Mouse (Mus musculus) ES-CJ7 (cell line): ENCODE results near the gene Poc1b.
"Not testable (repeated sequence)": the region's sequence is repeated elsewhere in the genome, so short reads cannot be mapped to it uniquely, and the experiment has no call there.

ENCODE experiments used
- DNase-seq: peaks from one replicate; pipeline ENCODE4 v3.0.0; 2011; ENCODE audit warnings: low read depth, low spot score

Poc1b gene

DNA sequence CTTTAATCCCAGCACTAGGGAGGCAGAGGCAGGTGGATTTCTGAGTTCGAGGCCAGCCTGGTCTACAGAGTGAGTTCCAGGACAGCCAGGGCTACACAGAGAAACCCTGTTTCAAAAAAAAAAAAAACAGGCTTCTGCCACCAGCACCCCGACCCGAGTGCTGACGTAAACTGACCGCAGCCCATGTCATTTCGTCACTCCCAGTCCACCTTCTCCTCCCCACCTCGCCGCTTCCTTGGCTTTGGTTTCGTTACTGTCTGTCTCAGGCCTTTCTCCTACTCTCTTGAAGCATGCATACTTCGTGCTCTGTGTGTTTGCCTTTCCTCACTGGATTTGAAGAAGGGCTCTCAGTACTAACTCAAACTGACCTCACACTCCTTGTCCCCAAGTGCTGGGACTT lies 50.9 kb downstream of the Poc1b start:
- DNase-seq = not testable (repeated sequence)

DNA sequence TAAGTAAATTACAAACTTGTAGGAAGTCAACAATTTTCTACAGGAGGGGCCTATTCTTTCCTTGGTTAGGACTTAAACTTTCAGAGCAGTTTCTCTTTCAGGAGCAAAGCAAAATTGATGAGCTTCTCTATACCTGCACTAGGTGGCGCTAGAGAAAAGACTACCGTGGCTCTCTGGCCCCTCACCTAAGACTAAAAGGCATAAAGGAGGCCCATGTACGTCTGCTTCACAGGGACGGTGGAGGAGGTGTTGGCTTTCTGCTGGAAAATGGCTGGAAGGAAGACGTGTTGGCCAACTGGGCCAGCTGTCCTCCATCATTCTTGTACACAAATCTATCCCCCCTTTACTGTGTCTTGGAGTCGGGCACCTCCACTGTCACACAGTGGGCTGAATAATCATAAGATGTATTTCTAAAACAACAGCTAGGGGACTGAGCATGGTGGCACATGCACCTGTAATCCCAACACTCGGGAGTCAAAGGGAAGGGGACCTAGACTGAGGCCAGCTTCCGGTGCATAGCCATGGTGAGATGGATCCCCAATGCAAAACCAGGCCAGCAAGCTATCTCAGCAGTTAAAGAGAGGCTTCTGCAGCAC lies 55.2 kb downstream of the Poc1b start:
- DNase-seq = peak; percentile 73

DNA sequence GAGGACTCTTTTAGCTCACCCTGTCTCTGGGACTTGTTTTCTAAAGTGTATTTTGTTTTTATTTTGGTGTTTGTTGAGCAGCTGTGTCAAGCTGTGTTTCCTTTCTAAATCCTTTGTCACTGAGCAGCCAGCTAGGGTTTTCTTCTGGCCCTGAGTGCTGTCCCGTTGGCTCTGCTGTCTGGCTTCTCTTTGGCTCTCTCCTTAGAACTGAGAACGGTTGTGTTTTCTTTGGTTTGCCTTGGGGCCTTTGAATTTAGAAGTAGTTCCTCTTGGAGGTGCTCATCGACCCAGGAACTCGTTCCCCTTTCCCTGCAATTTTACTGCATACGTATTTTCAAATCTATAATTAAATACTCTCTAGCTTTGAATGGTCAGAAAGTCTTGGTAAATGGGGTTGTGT lies 56.2 kb downstream of the Poc1b start:
- no peak for DNase-seq

DNA sequence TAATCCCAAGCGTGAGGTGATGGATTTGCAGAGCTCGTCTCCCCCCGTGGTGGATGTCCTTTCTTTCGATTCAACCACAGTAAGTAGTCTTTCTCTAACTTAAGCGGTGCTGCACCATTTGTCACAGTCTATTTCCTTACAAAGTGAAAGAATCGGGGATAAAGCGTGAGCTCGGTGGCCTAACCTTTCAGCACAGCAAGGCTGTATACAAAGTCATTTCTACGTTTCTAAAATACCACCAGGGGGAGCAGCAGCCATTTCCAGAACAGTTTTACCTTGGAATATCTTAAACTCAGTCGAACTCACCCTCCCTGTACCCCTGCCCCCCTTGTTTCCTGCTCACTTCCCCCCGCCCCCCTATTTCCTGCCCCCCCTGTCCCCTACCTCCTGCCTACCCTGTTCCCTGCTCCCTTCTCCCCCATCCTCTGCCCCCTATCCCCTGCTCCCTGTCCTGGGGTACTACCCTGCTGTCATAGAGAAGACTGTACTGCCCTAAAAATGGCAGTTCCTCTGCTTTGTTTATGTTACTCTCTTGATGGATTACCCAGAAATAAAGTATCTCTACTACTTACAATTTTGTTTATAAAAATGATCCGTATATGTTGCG lies 58.1 kb downstream of the Poc1b start:
- DNase-seq = peak; percentile 62

DNA sequence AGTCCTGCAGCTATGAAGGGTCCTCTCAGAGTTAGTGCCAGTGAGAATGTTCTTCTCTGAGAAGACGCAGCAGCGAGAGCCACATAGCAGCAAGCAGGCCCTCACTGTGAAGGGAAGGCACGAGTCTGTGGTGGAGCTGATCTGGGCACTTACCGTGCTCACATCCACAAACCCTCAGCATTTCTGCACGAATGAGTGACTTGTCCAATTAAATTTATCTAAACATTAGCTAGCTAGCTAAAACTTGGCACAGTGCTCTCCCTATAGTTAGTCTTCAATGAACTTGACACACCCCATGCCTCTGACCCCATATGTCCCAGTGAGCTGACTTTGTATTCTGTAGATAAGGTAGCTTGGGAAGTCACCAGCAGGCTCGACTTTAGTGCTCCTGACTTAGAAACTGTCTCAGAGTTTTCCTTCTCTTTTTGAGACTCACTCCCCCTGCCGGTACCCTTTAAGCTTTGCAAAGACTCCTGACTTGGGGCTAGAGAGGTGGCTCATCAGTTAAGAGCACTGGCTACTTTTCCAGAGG lies 59.0 kb downstream of the Poc1b start:
- peak; percentile 49 for DNase-seq

DNA sequence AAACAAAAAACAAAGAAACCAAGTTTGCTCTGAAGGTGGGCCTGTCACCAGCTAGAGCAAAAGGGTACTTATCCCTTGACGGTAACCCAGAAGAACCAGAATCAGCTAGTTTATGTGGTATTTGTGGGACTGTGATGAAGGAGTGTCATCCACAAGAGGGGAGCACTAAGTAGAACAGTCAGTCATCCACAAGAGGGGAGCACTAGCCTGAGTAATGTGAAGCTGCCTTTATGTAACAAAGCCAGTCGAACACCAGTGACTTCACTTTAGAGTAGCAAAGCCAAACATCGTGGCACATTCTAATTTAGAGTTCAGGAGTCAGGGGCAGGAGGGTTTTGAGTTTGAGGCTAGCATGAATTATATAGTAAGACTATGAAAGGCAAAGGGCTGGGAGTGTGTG lies 59.6 kb downstream of the Poc1b start:
- DNase-seq = no peak

DNA sequence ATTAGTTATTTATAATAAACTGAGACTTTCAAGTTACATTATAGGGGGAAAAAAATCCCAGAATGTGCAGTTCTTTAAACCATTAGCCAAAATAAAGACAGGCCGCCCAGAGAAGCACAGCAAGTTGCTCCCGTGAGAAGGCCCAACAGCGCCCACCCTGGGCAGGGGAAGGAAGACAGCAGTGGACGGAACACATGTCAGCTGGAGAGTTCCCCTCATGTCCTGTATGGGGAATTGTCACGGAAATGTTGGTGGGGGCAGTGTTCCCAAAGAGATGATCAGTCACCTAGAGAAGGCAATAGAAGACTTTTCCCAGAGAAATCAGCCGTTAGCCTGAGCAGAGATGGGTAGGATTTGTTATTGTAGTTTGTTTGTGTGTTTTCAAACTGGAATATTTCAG lies 61.6 kb downstream of the Poc1b start:
- peak; percentile 40 for DNase-seq

DNA sequence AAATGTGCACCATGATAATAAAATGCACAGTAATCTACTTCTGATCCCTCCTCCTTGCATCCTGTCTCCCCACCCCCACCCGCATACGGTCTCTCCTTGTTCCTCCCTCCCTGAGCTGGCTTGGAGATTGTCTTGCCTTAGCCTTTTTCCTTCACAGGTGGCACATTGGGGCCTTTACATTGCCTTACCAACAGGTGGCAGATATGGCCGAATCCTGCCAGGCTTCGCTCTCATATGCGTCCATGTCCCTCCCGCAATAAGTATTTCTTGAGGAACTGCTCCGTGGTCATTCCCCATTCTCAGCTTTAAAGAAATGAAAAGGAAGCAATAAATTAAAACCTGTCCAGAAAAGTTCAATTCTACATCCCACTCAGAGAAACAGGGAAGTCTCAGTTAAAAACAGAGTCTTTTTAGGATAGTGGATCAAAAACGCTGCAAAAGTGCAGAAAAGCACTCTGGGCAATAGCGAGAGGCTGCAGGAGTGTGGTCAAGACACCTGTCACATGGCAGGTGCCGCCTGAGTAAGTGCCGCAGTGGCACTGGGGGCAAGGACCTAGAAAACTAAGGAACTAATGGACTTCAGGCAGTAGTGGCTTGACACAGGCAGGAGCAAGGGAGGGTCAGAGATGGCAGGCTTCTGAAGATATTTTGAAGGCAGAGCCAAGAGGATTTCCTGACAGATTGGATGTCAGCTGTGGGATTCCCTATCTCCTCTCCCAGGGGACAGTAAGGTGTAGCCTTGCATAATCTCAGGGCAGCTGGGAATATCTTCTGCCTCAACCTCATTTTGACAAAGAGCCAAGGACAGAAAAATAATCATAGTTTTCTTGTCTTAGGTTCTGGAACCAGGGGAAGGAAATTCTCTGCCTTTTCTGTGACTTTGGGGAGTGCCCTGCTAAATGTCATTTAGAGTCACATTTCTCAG lies 62.3 kb downstream of the Poc1b start:
- DNase-seq = peak; percentile 56

DNA sequence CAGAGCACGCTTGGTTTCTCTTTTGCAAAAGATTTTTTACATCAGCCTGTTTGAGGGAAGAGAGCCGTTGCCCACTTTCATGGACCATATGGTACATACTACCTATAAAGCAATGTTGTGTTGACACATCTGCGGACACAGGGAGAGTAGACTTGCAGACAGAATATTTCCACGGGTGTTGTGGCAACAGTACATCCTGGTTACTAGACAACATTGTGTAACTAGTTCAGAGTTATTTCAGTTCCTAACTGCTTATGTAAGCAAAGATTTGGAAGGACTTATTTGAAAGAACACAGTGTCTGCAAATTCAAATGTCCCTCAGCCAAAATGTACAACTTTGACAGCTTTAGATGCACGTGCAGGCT lies 62.9 kb downstream of the Poc1b start:
- DNase-seq = no peak

DNA sequence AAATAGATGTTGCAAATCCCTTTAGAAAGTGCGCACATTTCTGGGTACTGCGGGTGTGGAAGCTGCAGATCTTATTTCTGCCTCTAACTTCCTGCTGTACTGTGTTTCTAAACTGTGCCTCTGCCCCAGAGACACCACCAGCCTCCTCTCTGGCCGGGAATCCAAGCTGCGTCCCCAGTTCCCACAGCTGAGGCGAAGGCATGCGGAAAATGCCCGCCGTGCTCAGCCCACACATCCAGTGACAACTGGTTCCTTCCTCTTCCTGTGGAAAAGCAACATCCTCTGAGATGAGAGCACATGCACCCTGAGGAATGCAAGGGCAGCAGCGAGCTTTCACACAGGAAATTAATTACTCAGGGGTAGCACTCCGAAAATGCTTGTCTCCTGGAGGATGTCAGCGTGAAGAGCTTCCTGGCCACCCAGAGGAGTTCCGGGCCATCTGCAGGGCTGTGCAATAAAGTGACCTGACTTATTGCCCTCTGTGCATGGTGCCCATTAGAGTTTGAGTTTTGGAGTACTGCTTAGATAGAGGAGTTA lies 65.2 kb downstream of the Poc1b start:
- DNase-seq = peak; percentile 30

DNA sequence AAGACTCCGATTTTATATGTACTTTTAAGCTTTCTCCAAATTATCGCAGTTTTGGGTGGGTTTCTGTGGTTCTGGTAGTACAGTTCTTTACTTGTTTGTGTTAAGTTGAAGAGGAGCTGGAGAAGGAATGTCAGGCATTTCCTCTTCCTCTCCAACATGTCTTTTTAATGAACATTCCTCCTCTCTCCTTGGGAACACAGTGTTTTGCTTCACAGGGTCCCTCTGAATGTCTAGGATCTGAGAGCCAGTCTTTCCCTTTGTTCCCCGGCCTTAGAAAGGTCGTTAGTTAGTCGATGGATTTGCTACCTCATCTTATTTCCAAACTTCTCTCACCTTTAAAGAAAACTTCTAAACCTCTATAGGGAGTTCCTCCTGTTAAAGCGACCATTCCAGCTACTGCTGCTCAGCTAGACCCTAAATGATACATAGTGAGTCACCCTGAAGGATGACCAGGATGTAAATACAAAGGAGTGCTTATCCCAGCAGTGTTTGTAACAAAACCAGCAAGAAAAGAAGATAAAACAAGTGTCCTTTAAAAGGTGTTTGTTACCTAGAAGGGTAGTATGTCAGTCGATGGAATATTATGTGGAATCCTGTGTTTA lies 66.2 kb downstream of the Poc1b start:
- no peak for DNase-seq

DNA sequence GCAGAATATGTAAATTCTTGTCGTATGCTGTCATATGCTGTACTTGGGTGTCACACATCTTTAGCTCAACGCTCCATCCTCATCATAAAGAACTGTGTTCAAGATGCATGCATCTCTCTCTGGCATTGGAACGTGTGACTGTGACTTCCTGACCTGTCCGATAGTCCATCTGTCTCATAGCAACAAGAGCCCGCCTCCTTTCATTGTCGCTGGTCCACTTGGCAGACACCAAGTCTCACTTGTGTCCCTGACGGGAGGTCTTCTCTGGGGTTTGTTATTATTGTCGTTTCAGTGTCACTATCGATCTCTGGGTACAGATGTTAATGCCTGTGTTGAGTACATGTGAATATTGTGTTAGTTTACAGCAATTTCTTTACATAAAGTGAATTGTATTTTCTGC lies 70.1 kb downstream of the Poc1b start:
- DNase-seq = no peak

DNA sequence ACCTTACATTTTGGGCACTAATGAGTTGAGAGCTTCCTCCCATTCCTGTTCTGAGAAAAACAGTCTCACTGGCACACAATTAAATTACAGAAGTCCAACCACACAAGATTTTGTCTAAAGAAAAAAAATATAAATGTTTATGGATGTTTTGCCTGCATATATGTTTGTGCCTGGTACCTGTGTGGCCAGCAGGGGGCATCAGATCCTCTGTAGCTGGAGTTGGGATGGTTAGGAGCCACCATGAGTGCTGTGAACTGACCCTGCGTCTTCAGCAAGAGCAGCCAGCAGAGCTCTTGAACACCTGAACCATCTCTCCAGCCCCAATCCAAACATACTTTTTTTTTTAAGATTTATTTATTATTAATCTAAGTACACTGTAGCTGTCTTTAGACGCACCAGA lies 71.3 kb downstream of the Poc1b start:
- DNase-seq = peak; percentile 23

DNA sequence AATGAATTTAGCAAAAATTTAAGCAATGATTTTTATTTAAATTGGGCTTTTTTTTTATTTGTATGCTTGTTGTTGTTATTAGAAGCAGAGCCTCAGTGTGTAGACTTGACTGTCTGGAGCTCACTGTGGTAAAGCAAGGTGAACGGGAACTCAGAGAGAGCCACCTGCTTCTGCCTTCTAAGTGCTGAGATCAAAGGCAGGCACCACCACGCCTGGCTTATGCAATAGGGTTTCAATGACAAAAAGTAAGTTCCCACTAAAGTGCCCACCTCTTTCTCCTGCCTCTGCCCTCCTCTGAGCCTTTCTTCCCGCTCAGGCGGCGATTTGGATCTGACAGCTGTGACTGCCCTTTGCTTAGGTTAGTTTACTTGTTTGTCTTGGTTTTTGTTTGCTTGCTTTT lies 72.3 kb downstream of the Poc1b start:
- no peak for DNase-seq

DNA sequence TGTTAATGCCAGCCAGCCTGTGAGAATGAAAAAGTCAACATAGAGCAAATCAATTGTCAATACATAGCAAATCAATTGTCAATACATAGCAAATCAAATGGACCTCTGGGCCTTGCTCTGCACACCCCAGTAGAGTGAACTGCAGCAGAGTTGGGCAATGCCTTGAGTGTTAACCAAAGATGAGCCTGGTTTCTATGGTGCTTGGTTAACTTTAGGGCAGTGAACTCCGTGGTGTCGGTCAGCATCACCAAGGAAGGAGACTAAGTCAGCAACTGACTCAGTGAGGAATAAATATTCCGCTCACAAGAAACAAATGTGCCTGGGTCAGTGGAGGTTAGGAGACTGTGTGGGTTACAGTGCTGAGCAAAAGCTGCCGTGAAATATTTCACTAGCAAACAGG lies 72.7 kb downstream of the Poc1b start:
- DNase-seq = no peak

DNA sequence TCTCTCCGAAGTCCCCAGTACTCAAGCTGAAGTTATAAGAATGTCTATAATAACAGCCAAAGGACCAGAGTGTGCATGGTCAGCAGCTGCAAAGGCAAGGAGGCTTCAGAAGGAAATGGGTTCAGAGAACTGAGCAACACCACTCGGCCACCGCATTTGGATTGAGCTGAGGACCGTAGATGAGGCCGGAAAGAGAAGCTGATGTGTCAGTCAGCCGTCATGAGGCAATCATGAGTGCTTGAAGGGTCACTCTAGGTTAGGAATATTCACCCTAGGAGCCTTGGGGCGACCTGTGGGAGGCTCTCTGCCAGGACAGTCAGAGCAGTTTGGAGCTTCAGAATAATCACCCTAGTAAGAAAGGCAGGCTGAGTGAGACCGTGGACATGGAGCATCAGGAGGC lies 74.7 kb downstream of the Poc1b start:
- no peak for DNase-seq

DNA sequence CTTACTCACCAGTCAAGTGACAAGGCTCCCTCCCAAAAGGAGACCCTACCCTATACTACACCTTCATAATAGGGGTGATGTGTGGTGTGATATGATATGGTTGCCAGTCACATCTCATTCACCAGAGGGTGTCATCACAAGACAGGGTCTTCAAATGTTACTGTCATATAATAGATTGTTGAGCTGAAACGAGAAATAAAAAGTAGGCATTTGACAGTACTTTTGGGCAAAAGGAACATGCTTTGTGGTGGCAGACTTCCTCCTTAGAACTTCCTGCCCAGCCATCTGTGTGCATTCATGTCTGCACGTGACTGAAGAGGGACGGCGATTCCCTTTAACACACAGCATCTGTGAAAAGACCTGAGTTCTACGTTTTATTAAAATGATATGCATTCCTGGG lies 75.3 kb downstream of the Poc1b start:
- no peak for DNase-seq

DNA sequence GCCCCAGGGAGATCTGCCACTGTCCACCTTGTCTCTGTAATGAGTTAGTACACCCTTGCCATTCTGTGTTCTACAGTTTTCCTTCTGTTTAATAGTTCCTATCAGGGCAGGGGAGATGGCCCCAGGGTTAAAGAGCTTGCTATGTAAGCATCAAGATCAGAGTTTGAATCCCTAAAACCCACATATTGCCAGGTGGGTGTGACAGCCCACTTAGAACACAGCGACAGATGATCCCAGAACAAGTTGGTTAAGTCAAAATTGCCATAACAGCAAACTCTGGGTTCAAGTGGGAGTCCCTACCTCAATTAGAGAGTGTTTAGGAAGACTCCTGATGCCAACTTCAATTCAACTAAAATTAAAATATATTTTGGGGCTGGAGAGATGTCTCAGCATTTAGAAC lies 81.3 kb downstream of the Poc1b start:
- DNase-seq = no peak

DNA sequence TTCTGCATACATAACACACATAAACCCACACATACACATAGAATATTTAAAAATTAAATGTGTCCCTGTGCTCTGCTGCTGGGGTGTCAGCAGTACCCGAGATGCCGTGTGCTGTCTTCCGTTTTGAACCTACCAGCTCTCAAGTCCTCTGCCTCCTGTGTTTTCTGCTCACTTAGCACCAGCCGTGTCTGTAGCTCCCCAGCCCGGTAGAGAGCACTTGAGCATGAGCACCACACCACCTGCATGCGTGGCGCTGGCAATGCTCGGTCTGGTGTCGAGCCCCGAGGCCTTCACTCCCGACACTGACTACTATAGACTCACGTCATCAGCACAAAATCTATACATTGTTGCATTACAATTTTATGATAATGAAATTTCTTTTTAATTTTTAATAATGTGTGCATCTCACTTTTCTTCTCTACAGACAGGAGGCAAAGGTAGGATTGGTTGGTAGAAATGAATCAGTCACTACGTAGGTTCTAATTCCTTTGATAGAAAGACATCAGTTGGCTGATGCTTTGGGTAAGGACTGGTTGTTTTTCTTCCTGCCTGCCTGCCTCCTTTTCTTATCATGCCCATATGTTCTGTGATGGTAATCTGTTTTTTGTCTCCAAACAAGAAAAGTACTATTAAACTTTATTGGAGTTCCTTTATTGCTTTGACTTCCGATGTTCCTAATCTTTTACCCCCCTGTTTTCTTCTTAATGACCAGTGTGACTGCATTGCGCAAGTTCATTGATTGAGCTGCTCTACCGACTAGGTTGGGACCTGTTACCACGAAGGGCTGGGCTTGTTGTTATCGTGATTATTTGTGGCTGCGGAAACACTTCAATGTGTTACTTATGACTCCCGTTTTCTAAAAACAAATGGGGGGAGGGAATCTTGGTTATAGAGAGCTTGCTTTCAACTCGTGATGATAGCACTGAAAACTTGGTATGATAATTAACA lies 82.1 kb downstream of the Poc1b start:
- no peak for DNase-seq

DNA sequence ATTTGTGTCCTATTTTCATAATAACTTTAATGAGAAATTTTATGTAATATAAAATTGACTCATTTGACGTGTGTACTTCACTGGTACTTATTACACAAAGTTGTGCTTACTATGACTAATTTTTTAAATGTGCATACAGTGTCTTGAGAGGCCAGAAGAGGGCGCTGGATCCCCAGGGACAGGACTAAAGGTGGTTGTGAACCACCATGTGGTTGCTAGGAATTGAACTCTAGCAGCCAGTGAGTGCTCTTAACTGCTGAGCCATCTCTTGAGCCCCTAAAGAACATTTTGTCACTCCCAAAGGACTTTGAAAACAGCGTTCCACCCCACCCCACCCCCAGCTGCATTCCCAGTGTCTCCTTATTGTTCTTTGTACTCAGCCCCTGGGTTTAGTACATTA lies 84.0 kb downstream of the Poc1b start:
- DNase-seq = peak; percentile 83
